Mouse (Mus musculus) left cerebral cortex, adult 2 months (tissue): ENCODE results near the gene Rplp2. TPM values are rescaled to one million over a fixed set of nuclear protein-coding genes. Genes with fewer than 3 reads are reported as not detected.

Source experiments
- DNase-seq, 2 experiments: peaks; one replicate each; pipeline ENCODE4 v3.0.0; 2021 to 2022; ENCODE audit warnings: low spot score in 2 of 2, mixed read lengths in 1 of 2; ENCODE audit errors: extremely low spot score in 1 of 2
- H3K27ac ChIP-seq: fragments of 200-600 bp; 2 replicates; pipeline ENCODE4 v1.8.1; 2022
- H3K4me3 ChIP-seq: fragments of 200-600 bp; 2 replicates; pipeline ENCODE4 v1.8.1; 2022
- CTCF ChIP-seq: fragments of 200-600 bp; IDR thresholded peaks from 2 replicates; pipeline ENCODE4 v1.8.1; 2022; ENCODE audit warnings: antibody characterized with exemption, mild to moderate bottlenecking, moderate library complexity
- intact Hi-C: fragments of 180-260 bp; cut with DNase I; formaldehyde crosslinking; loops from one replicate; pipeline ENCODE4 v1.15.1; 2025
- total RNA-seq, 2 experiments: library from RNA; stranded (reverse); gene quantifications; 2 replicates each; pipeline ENCODE4 v1.2.3; 2021

The Rplp2 gene
- total RNA-seq, 2 experiments from 2014 or later, result 552 to 567 TPM

DNA sequence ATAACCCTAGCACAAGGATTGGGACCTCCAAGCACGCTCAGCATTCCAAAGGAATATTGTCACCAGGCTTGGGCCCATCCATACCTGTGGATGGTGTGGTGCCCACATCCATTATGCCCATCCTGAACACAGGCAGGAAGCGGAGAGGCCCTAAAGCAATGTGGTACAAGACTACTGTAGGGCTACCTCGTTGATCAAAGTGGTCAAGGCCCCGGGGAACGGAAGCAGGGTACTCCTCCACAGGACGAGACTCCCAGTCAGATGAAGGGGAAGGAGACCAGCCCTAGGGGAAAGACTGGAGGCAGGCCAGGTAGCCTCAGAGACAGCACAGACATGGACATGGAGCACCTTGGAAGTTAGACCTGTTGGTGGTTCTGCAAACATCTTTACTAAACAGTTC, 25.6 kb downstream of the Rplp2 start:
- H3K4me3 ChIP-seq, result no peak overlapping the region
- intact Hi-C loops, result no loop called here
- no peak for DNase-seq
- H3K27ac ChIP-seq, result no peak overlapping the region
- TF ChIP-seq CTCF, result no peak

DNA sequence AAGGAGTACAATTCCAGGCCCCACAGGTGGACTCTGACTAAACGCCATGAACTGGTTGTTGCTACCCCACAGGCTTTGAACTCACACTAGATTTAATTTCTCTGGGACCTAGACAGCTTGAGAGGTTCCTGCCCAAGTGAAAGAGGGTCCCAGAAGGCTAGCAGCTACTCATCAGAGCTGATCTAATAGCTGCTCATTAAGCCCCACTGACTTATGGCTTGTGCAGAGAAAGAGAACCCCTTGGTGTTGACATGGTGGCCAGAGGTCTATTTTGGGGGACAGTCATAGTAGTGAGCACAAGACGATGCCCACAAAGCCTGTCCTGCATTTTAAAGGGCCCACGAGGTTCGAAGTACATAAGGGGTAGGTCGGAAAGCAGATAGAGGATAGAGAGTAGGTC, 27.0 kb downstream of the Rplp2 start:
- intact Hi-C loops, result no loop called here
- peak overlapping the region; percentile 94; the same call in 1 of the 2 replicates for H3K27ac ChIP-seq
- no peak for DNase-seq
- H3K4me3 ChIP-seq, result peak overlapping the region; percentile 72
- no peak for TF ChIP-seq CTCF

- intact Hi-C loops, result no loop called here
- Histone ChIP-seq H3K4me3 (peak within 1 kb of the TSS; percentile 72), H3K27ac (peak within 1 kb of the TSS; percentile 94)
- peak; percentile 80 to 84 for DNase-seq
- no peak; the same call in 1 of the 2 replicates for TF ChIP-seq CTCF
Measured at GRCm38 (mm10) chr7:141475011-141475804, 28.0 kb downstream of the Rplp2 start, which contains the start of the genes Polr2l and Tspan4. Polr2l (minus strand) TSS chr7:141475132. Tspan4 (plus strand) TSS chr7:141475240.

DNA sequence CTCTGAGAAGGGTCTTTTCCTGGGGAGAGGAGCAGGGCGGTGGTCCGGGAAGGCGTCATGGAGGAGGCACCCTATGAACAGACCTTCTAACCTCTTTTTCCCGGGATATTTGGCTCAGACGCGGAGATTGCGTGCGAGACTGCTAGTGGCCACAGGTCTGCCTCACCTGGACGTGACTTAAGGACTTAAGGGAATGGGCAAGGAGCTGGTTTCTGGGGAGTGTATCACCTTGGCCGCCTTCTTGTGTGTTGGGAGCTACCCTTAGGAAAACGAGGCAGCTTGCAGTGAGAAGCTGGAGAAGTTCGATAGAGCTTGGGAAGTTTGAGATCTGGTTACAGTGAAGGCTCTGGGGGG, 28.6 kb downstream of the Rplp2 start:
- TF ChIP-seq CTCF, result no peak
- Histone ChIP-seq H3K4me3 (peak overlapping the region; percentile 72), H3K27ac (peak overlapping the region; percentile 94)
- intact Hi-C loops, result no loop called here
- no peak for DNase-seq

- peak; percentile 9 for TF ChIP-seq CTCF
- intact Hi-C loops, result no loop called here
- Histone ChIP-seq H3K27ac (peak overlapping the region; percentile 94), H3K4me3 (peak overlapping the region; percentile 72)
- peak; percentile 42 to 51 for DNase-seq
Measured at GRCm38 (mm10) chr7:141476226-141476980, 29.2 kb downstream of the Rplp2 start.

- intact Hi-C loops, result no loop called here
- H3K27ac ChIP-seq, result peak overlapping the region; percentile 55
- no peak for TF ChIP-seq CTCF
- DNase-seq, result no peak
- 0 out of 2 replicates have a peak overlapping the region, but pooled peaks have one; percentile 9 for H3K4me3 ChIP-seq
Measured at GRCm38 (mm10) chr7:141476981-141477370, 29.8 kb downstream of the Rplp2 start.

DNA sequence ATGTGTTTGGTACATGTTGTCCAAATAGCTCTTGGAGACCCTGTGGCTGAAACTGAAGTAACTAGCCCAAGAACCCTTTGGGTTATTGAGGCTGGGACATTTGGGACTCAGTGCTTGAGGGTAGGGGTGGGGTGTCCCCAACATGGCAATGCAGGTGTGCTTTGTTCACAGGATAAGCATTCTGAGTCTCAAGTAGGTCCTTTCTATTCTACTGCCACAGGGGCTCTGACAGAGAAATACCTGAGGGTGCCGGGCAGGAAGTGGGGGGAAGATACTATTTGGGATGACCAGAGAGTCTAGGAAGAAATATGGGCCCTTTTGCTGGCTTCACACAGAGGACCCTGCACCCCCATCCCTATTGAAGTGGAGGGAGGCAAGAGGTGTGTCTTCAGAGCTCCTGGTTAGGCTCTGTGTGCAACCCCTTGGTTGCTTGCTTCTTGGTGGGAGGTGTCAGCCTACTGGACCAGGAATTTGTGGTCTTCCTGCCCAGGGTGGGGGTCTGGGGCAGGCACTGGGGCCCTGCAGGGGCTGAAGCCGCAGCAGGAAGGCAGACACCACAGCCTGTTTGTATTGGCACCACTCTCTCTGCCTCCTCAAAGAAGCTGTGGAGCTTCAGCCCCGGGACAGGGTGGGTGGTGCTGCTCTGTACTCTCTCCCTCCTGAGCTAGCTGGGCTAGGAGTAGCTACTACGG, 30.6 kb downstream of the Rplp2 start:
- intact Hi-C loops, result no loop called here
- Histone ChIP-seq H3K27ac (peak overlapping the region; percentile 40; the same call in 1 of the 2 replicates), H3K4me3 (no peak overlapping the region)
- TF ChIP-seq CTCF, result no peak
- DNase-seq, result no peak

DNA sequence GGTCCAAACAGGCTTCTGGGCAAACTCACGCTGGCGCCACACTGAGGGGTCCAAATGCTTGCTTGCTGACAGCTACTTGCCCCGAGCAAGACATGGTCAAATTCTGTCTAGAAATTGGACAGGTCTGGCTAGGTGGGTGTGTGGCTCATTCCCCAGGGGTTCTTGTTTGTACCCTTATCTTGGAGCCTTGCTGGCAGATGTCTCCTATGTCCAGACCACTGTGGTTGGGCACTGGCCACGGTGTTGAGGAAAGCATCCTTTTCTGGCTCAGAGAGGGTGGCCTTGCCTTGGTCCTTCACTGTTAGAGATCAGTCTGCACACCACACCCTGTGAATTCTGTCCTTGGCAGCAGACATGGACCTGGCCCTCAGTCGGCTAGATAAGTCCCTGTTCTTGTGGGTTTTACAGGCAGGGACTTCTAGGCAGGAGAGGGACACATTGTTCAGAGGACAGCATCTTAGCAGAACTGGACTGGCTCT, 31.1 kb downstream of the Rplp2 start:
- DNase-seq, result no peak
- peak overlapping the region; percentile 15; the same call in 1 of the 2 replicates for H3K27ac ChIP-seq
- TF ChIP-seq CTCF, result no peak
- intact Hi-C loops, result no loop called here
- H3K4me3 ChIP-seq, result no peak overlapping the region

DNA sequence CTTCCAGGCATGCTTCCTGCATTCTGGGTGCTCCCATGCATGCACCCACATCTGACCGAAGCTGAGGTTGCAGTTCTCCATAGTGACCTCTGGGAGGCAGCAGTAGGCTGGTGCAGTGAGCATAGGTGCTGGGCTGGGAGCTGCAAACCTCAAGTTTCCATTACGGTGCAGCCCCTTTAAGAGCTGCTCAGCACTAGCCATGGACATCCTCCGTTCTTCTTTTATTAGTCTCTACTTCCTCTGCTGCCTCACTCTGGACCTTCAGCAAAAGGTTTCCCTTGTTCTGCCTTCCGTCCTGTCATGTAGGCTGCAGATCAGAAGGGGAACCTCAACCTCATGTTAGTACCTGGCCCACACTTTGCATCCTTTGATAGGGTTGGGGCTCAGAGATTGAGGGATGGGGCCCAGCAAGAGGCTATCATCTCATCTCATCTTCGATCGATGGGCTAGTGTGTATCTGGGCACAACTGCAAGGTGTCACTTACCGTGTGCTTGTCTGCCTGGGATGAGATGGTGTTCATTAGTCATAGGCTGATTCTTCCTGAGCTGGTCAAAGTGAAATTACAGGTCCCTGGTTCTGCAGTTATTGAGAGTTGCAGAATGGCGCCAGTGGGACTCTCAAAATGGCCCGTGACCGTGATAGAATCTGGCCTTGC, 33.8 kb downstream of the Rplp2 start:
- peak; percentile 92 for TF ChIP-seq CTCF
- peak; percentile 66 to 67 for DNase-seq
- intact Hi-C loops, result loop anchor here (1.0 to 2.0 kb wide), 2 partner anchors 44 to 186 kb away; no protein-coding TSS in a partner anchor
- Histone ChIP-seq H3K27ac (no peak overlapping the region), H3K4me3 (0 out of 2 replicates have a peak overlapping the region, but pooled peaks have one; percentile 13)

DNA sequence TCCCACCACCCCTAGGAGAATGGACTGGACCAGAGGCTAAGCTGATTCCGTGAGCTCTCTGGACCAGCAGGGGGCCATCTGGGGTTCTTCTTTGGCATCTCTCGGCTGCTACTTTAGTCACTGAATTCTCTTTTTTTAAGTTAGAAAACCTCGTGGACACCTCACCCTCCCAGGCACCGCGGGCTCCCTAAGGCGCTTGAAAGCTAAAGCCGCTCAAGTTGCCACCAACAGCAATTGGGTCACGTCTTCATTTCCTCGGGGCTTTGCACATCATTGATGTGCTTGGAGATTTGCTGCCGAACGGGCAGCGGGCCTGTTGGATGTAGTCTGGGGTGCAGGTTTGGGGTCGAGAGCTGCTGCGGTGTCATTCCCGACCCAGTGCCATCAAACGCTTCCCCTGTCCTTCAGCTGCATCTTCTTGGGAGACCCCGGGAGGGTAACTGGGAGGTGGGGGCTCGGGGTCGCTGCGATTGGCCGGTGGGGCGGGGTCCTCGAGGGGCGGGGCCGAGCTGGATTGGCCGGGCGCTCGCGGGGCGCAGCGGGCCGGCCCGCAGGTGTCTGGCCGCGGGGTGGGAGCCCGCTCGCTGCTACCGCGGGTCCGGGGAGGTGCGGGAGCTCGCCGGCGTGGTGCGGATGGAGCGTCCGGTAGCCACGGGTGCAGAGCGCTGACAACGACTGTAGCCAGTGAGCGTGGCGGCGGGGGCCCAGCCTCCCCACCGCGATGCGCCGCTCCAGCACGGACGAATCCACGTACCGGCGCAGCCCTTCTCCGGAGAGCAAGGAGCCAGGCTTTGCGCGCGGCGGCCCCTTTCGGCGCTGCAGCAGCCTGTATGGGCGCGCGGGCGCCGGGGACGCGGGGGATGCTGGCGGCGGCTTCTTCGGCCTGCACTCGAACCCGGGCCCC, 34.6 kb downstream of the Rplp2 start:
- DNase-seq, result peak; percentile 50 to 60
- peak overlapping the region; percentile 57 for H3K4me3 ChIP-seq
- H3K27ac ChIP-seq, result peak overlapping the region; percentile 57
- intact Hi-C loops, result loop anchor here (2.0 kb wide), 1 partner anchor 185 kb away; no protein-coding TSS in a partner anchor
- TF ChIP-seq CTCF, result peak; percentile 51
